Mouse (Mus musculus) monocyte, adult 5-6 weeks (primary cell): Measurements from ENCODE around the gene Vcpkmt. TPM values are rescaled to one million over a fixed set of nuclear protein-coding genes. Genes with fewer than 3 reads are reported as not detected.
A peak's percentile ranks its signal among the peaks of the same experiment; 100 is the strongest.

Source experiments
- ATAC-seq: fragments of 153-309, 156-312 bp; replicated peaks from 2 replicates; pipeline ENCODE4 v1.8.0; 2017; ENCODE audit warnings: mild to moderate bottlenecking; ENCODE audit not compliant: low TSS enrichment, insufficient number of reproducible peaks, severe bottlenecking, poor library complexity, low FRiP score
- total RNA-seq: library from RNA; stranded (forward); fragments of 200-1000, 200-491, 200-594 nt; gene quantifications from 3 replicates; pipeline ENCODE4 v1.2.3, GENCODE M21; 2017

Vcpkmt gene
- total RNA-seq, 1 experiment from 2014 or later: 14.9 TPM

GRCm38 (mm10) chr12:69541663-69542062 is 41.2 kb downstream of the Vcpkmt start:
- ATAC-seq: no peak

- no peak for ATAC-seq
These were observed 43.5 kb downstream of the Vcpkmt start for GRCm38 (mm10) chr12:69539353-69539752.

- ATAC-seq: peak; percentile 57
These were observed 44.4 kb downstream of the Vcpkmt start for GRCm38 (mm10) chr12:69538362-69538950.

GRCm38 (mm10) chr12:69537675-69538361 is 45.0 kb downstream of the Vcpkmt start:
- peak; percentile 52; the same call in 1 of the 2 replicates for ATAC-seq

GRCm38 (mm10) chr12:69537243-69537674 is 45.6 kb downstream of the Vcpkmt start:
- ATAC-seq: no peak

GRCm38 (mm10) chr12:69536616-69537242 is 46.1 kb downstream of the Vcpkmt start:
- ATAC-seq: no peak

GRCm38 (mm10) chr12:69533237-69533636 is 49.6 kb downstream of the Vcpkmt start:
- no peak for ATAC-seq

- no peak for ATAC-seq
These were observed 50.3 kb downstream of the Vcpkmt start for GRCm38 (mm10) chr12:69532530-69532929.

- ATAC-seq: no peak
These were observed 50.7 kb downstream of the Vcpkmt start for GRCm38 (mm10) chr12:69532091-69532490.

GRCm38 (mm10) chr12:69529694-69530403 is 53.0 kb downstream of the Vcpkmt start:
- no peak for ATAC-seq

GRCm38 (mm10) chr12:69528275-69529032 is 54.4 kb downstream of the Vcpkmt start:
- no peak for ATAC-seq

Other genes starting within 250 kb of the Vcpkmt start
- 89.6 to 137 TPM (median 117 TPM) in 3 replicates for gene Nemf, start 225.9 kb downstream of the Vcpkmt start, total RNA-seq
- gene Arf6, start 210.9 kb downstream of the Vcpkmt start, total RNA-seq: 213 to 230 TPM (median 223 TPM) in 3 replicates
- not detected in 3 replicates for gene Gm9887, start 210.6 kb downstream of the Vcpkmt start, total RNA-seq
- gene Sos2, start 98.8 kb upstream of the Vcpkmt start, total RNA-seq: 43.3 to 91.0 TPM (median 60.5 TPM) in 3 replicates
- 0.38 to 1.8 TPM in 2 of 3 replicates, not detected in the other for gene L2hgdh, start 141.8 kb upstream of the Vcpkmt start, total RNA-seq
- 1.1 to 11.9 TPM (median 5.0 TPM) in 3 replicates for gene Atp5s, start 141.9 kb upstream of the Vcpkmt start, total RNA-seq
- gene Cdkl1, start 208.2 kb upstream of the Vcpkmt start, total RNA-seq: 0.49 to 1.2 TPM (median 1.2 TPM) in 3 replicates